Mouse (Mus musculus) forebrain, postnatal 0 days (tissue): Measurements from ENCODE around the gene Rhoj. TPM values are rescaled to one million over a fixed set of nuclear protein-coding genes. Genes with fewer than 3 reads are reported as not detected.

Experiments
- ATAC-seq: fragments of 200-750 bp; cut with Nextera tagmentation; 2 replicates; pipeline ENCODE4 v1.8.0; 2017; ENCODE audit warnings: mild to moderate bottlenecking, moderate library complexity
- DNase-seq: peaks from one replicate; pipeline ENCODE4 v3.0.0-alpha.2; 2015
- H3K27ac ChIP-seq: fragments of 300-500 bp; sonication (generic); 2 replicates; pipeline ENCODE4 v1.5.1; 2014; ENCODE audit warnings: low read depth, mild to moderate bottlenecking, antibody characterized with exemption, low read length, moderate library complexity, mixed read lengths
- H3K27me3 ChIP-seq: fragments of 300-500 bp; sonication (generic); 2 replicates; pipeline ENCODE4 v1.6.1; 2014; ENCODE audit warnings: mild to moderate bottlenecking, low read length, mixed read lengths; ENCODE audit not compliant: insufficient read depth
- H3K36me3 ChIP-seq: fragments of 300-500 bp; sonication (generic); 2 replicates; pipeline ENCODE4 v1.6.1; 2014; ENCODE audit warnings: mild to moderate bottlenecking, moderate library complexity; ENCODE audit not compliant: insufficient read depth
- H3K4me1 ChIP-seq: fragments of 300-500 bp; sonication (generic); 2 replicates; pipeline ENCODE4 v1.6.1; 2014; ENCODE audit warnings: antibody characterized with exemption; ENCODE audit not compliant: insufficient read depth
- H3K4me2 ChIP-seq: fragments of 300-500 bp; sonication (generic); 2 replicates; pipeline ENCODE4 v1.6.1; 2014; ENCODE audit warnings: low read depth, mild to moderate bottlenecking, moderate library complexity
- H3K4me3 ChIP-seq: fragments of 300-500 bp; sonication (generic); 2 replicates; pipeline ENCODE4 v1.5.1; 2014; ENCODE audit warnings: low read depth, low read length, mixed read lengths
- H3K9ac ChIP-seq: fragments of 300-500 bp; sonication (generic); 2 replicates; pipeline ENCODE4 v1.6.1; 2014; ENCODE audit warnings: mild to moderate bottlenecking
- H3K9me3 ChIP-seq: fragments of 300-500 bp; sonication (generic); 2 replicates; pipeline ENCODE4 v1.6.1; 2016; ENCODE audit warnings: low read length
- CTCF ChIP-seq: sonication (generic); IDR thresholded peaks from 2 replicates; pipeline ENCODE4 v1.5.1; 2016; ENCODE audit warnings: antibody characterized with exemption, control low read depth, low read depth
- WGBS: fragments of 180-500 bp; shearing (Covaris S2); extraction: QIAGEN DNeasy Blood & Tissue Kit; methylation state at CpG from one replicate; pipeline ENCODE4 v1.1.7; 2014; 5-methylcytosine and 5-hydroxymethylcytosine counted together
- polyA plus RNA-seq: library from polyadenylated mRNA; unstranded; fragments of >200 nt; fragmentation: Nextera tagmentation; extraction: Ambion mirVana; gene quantifications from 2 replicates; pipeline ENCODE4 v1.2.1, GENCODE M21; 2015
- total RNA-seq: library from RNA; depleted of rRNA; stranded (reverse); fragments of >200 nt; gene quantifications from 2 replicates; pipeline ENCODE4 v1.2.3, GENCODE M21; 2014

Rhoj gene
- total and polyA plus RNA-seq, 2 experiments from 2014 or later, result 11.4 to 11.9 TPM

GRCm38 (mm10) chr12:75311879-75312278 is 3.8 kb downstream of the Rhoj start:
- WGBS, result 91% methylated on average over 8 of the region's 8 CpGs

GRCm38 (mm10) chr12:75313992-75314391 is 5.9 kb downstream of the Rhoj start:
- H3K4me2 ChIP-seq, result no peak overlapping the region
- H3K9me3 ChIP-seq, result no peaks in the 10 kb centered on the region
- no peak for TF ChIP-seq CTCF
- WGBS, result 85% methylated on average over 3 of the region's 3 CpGs
- no peaks in the 10 kb centered on the region for H3K4me1 ChIP-seq
- H3K4me3 ChIP-seq, result no peak overlapping the region
- H3K27me3 ChIP-seq, result no peaks in the 10 kb centered on the region
- no peak overlapping the region for H3K9ac ChIP-seq
- H3K27ac ChIP-seq, result no peak overlapping the region
- ATAC-seq (no peak), DNase-seq (no peak)
- no peaks in the 10 kb centered on the region for H3K36me3 ChIP-seq

More at GRCm38 (mm10) chr12:75311879-75312278, 3.8 kb downstream of the Rhoj start:
- no peaks in the 10 kb centered on the region for H3K9me3 ChIP-seq
- TF ChIP-seq CTCF, result no peak
- no peaks in the 10 kb centered on the region for H3K36me3 ChIP-seq
- H3K4me2 ChIP-seq, result no peak overlapping the region
- no peak overlapping the region for H3K27ac ChIP-seq
- DNase-seq (no peak), ATAC-seq (no peak)
- H3K9ac ChIP-seq, result no peak overlapping the region
- H3K4me1 ChIP-seq, result 0 out of 2 replicates have a peak, but pooled peaks cover 8% of the 10 kb centered on the region
- H3K27me3 ChIP-seq, result no peaks in the 10 kb centered on the region
- no peak overlapping the region for H3K4me3 ChIP-seq

- Histone ChIP-seq H3K27me3 (no peaks in the 10 kb centered on the region), H3K27ac (no peak overlapping the region), H3K4me3 (no peak overlapping the region), H3K9me3 (no peaks in the 10 kb centered on the region), H3K4me2 (no peak overlapping the region), H3K36me3 (no peaks in the 10 kb centered on the region), H3K4me1 (no peaks in the 10 kb centered on the region), H3K9ac (no peak overlapping the region)
- DNase-seq (no peak), ATAC-seq (no peak)
- WGBS, result 88% methylated on average over 3 of the region's 3 CpGs
- TF ChIP-seq CTCF, result no peak
Measured at GRCm38 (mm10) chr12:75315851-75316250, 7.7 kb downstream of the Rhoj start.

- 86% methylated on average over 12 of the region's 12 CpGs for WGBS
- Histone ChIP-seq H3K36me3 (no peaks in the 10 kb centered on the region), H3K4me1 (no peaks in the 10 kb centered on the region), H3K27ac (no peak overlapping the region), H3K4me3 (no peak overlapping the region), H3K27me3 (no peaks in the 10 kb centered on the region), H3K4me2 (no peak overlapping the region), H3K9ac (no peak overlapping the region), H3K9me3 (no peaks in the 10 kb centered on the region)
- TF ChIP-seq CTCF, result no peak
- ATAC-seq (no peak), DNase-seq (no peak)
Measured at GRCm38 (mm10) chr12:75320441-75320925, 12.4 kb downstream of the Rhoj start.

GRCm38 (mm10) chr12:75321189-75321588 is 13.1 kb downstream of the Rhoj start:
- ATAC-seq, result no peak
- no peaks in the 10 kb centered on the region for H3K27me3 ChIP-seq
- no peak for TF ChIP-seq CTCF
- H3K4me3 ChIP-seq, result no peak overlapping the region
- no peaks in the 10 kb centered on the region for H3K9me3 ChIP-seq
- H3K27ac ChIP-seq, result no peak overlapping the region
- DNase-seq, result no peak
- no peak overlapping the region for H3K9ac ChIP-seq
- WGBS, result 54% methylated on average over 4 of the region's 4 CpGs
- no peaks in the 10 kb centered on the region for H3K36me3 ChIP-seq
- no peak overlapping the region for H3K4me2 ChIP-seq
- no peaks in the 10 kb centered on the region for H3K4me1 ChIP-seq

- Histone ChIP-seq H3K4me1 (no peaks in the 10 kb centered on the region), H3K9me3 (no peaks in the 10 kb centered on the region), H3K9ac (no peak overlapping the region), H3K27ac (no peak overlapping the region), H3K36me3 (no peaks in the 10 kb centered on the region), H3K27me3 (no peaks in the 10 kb centered on the region), H3K4me3 (no peak overlapping the region), H3K4me2 (no peak overlapping the region)
- DNase-seq, result no peak
- WGBS, result 100% methylated on average over 2 of the region's 2 CpGs
- no peak for ATAC-seq
- TF ChIP-seq CTCF, result no peak
Measured at GRCm38 (mm10) chr12:75329188-75329587, 21.1 kb downstream of the Rhoj start.

GRCm38 (mm10) chr12:75339894-75340293 is 31.8 kb downstream of the Rhoj start:
- Histone ChIP-seq H3K4me2 (no peak overlapping the region), H3K27ac (no peak overlapping the region), H3K36me3 (no peaks in the 10 kb centered on the region), H3K4me3 (no peak overlapping the region), H3K27me3 (no peaks in the 10 kb centered on the region), H3K4me1 (no peaks in the 10 kb centered on the region), H3K9me3 (no peaks in the 10 kb centered on the region), H3K9ac (no peak overlapping the region)
- no peak for TF ChIP-seq CTCF
- 98% methylated on average over 3 of the region's 3 CpGs for WGBS
- ATAC-seq (no peak), DNase-seq (no peak)
